Mouse (Mus musculus): Measurements from ENCODE around the gene Haus2.
A peak's percentile ranks its signal among the peaks of the same experiment; 100 is the strongest.

DNA sequence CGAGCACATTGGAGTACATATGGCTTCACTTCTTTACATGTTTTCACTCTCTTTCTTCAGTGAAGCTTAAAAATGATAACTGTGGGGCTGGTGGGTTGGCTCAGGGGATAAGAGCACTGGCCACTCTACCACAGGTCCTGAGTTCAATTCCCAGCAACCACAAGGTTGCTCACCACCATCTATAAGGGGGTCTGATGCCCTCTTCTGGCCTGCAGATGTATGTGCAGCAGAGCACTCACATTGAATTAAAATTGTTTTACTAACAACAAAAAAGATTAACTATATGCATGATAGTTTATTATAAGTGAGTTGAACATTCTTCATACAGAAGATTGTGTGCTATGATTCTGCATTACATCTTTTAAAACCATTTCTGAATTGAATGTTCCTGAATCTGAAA lies 10.4 kb downstream of the Haus2 start:
- 0 out of 2 replicates have a peak, but pooled peaks have one; percentile 10 for TF ChIP-seq CTCF (IDR thresholded peaks at IDR 0.05; ENCODE audit: control insufficient read depth, insufficient read depth, insufficient replicate concordance, low read depth, low read length)
- TF ChIP-seq POLR2A (IDR thresholded peaks at IDR 0.05; ENCODE audit: control insufficient read depth, low read depth, low read length): no peak

Data from testis, adult 2 months (tissue).